Mouse (Mus musculus) forebrain, postnatal 0 days (tissue): Measurements from ENCODE around the gene Olr1. TPM values are rescaled to one million over a fixed set of nuclear protein-coding genes. Genes with fewer than 3 reads are reported as not detected.

ENCODE experiments used
- ATAC-seq: fragments of 200-750 bp; cut with Nextera tagmentation; 2 replicates; pipeline ENCODE4 v1.8.0; 2017; ENCODE audit warnings: mild to moderate bottlenecking, moderate library complexity
- DNase-seq: peaks from one replicate; pipeline ENCODE4 v3.0.0-alpha.2; 2015
- H3K27ac ChIP-seq: fragments of 300-500 bp; sonication (generic); 2 replicates; pipeline ENCODE4 v1.5.1; 2014; ENCODE audit warnings: low read depth, mild to moderate bottlenecking, antibody characterized with exemption, low read length, moderate library complexity, mixed read lengths
- H3K27me3 ChIP-seq: fragments of 300-500 bp; sonication (generic); 2 replicates; pipeline ENCODE4 v1.6.1; 2014; ENCODE audit warnings: mild to moderate bottlenecking, low read length, mixed read lengths; ENCODE audit not compliant: insufficient read depth
- H3K36me3 ChIP-seq: fragments of 300-500 bp; sonication (generic); 2 replicates; pipeline ENCODE4 v1.6.1; 2014; ENCODE audit warnings: mild to moderate bottlenecking, moderate library complexity; ENCODE audit not compliant: insufficient read depth
- H3K4me1 ChIP-seq: fragments of 300-500 bp; sonication (generic); 2 replicates; pipeline ENCODE4 v1.6.1; 2014; ENCODE audit warnings: antibody characterized with exemption; ENCODE audit not compliant: insufficient read depth
- H3K4me2 ChIP-seq: fragments of 300-500 bp; sonication (generic); 2 replicates; pipeline ENCODE4 v1.6.1; 2014; ENCODE audit warnings: low read depth, mild to moderate bottlenecking, moderate library complexity
- H3K4me3 ChIP-seq: fragments of 300-500 bp; sonication (generic); 2 replicates; pipeline ENCODE4 v1.5.1; 2014; ENCODE audit warnings: low read depth, low read length, mixed read lengths
- H3K9ac ChIP-seq: fragments of 300-500 bp; sonication (generic); 2 replicates; pipeline ENCODE4 v1.6.1; 2014; ENCODE audit warnings: mild to moderate bottlenecking
- H3K9me3 ChIP-seq: fragments of 300-500 bp; sonication (generic); 2 replicates; pipeline ENCODE4 v1.6.1; 2016; ENCODE audit warnings: low read length
- CTCF ChIP-seq: sonication (generic); IDR thresholded peaks from 2 replicates; pipeline ENCODE4 v1.5.1; 2016; ENCODE audit warnings: antibody characterized with exemption, control low read depth, low read depth
- WGBS: fragments of 180-500 bp; shearing (Covaris S2); extraction: QIAGEN DNeasy Blood & Tissue Kit; methylation state at CpG from one replicate; pipeline ENCODE4 v1.1.7; 2014; 5-methylcytosine and 5-hydroxymethylcytosine counted together
- polyA plus RNA-seq: library from polyadenylated mRNA; unstranded; fragments of >200 nt; fragmentation: Nextera tagmentation; extraction: Ambion mirVana; gene quantifications from 2 replicates; pipeline ENCODE4 v1.2.1, GENCODE M21; 2015
- total RNA-seq: library from RNA; depleted of rRNA; stranded (reverse); fragments of >200 nt; gene quantifications from 2 replicates; pipeline ENCODE4 v1.2.3, GENCODE M21; 2014; rRNA removed

The Olr1 gene
- total and polyA plus RNA-seq, 2 experiments from 2014 or later, result 0.10 TPM; not detected in 1

GRCm38 (mm10) chr6:129436025-129436424 lies 70.9 kb downstream of the Olr1 start:
- Histone ChIP-seq H3K9me3 (no peaks in the 10 kb centered on the region), H3K9ac (no peak overlapping the region), H3K4me2 (no peak overlapping the region), H3K27me3 (no peaks in the 10 kb centered on the region), H3K36me3 (no peaks in the 10 kb centered on the region), H3K4me3 (no peak overlapping the region), H3K4me1 (no peaks in the 10 kb centered on the region), H3K27ac (no peak overlapping the region)
- DNase-seq (no peak), ATAC-seq (no peak)
- no peak for TF ChIP-seq CTCF
- 84% methylated on average over 3 of the region's 3 CpGs for WGBS

Other genes starting within 250 kb of the Olr1 start
- gene Cd69, start 231.7 kb downstream of the Olr1 start, total RNA-seq, result not detected in 2 replicates
- 0.13 TPM in 1 of 2 replicates, not detected in the other for gene Cd69, start 231.7 kb downstream of the Olr1 start, polyA plus RNA-seq
- not detected in 2 replicates for gene 4922502D21Rik, start 175.4 kb downstream of the Olr1 start, total RNA-seq
- gene 4922502D21Rik, start 175.4 kb downstream of the Olr1 start, polyA plus RNA-seq, result not detected in 2 replicates
- gene Clec12a, start 164.5 kb downstream of the Olr1 start, total RNA-seq, result 0.15 and 2.7 TPM in 2 replicates
- 0.12 and 0.23 TPM in 2 replicates for gene Clec12a, start 164.5 kb downstream of the Olr1 start, polyA plus RNA-seq
- not detected in 2 replicates for gene Clec12b, start 121.3 kb downstream of the Olr1 start, total RNA-seq
- 0.16 and 0.18 TPM in 2 replicates for gene Clec12b, start 121.3 kb downstream of the Olr1 start, polyA plus RNA-seq
- 2.0 TPM in 1 of 2 replicates, not detected in the other for gene Clec1b, start 109.9 kb downstream of the Olr1 start, total RNA-seq
- gene Clec1b, start 109.9 kb downstream of the Olr1 start, polyA plus RNA-seq, result 0.49 and 0.56 TPM in 2 replicates
- gene Clec9a, start 98.3 kb downstream of the Olr1 start, total RNA-seq, result 0.10 TPM in 1 of 2 replicates, not detected in the other
- not detected in 2 replicates for gene Clec9a, start 98.3 kb downstream of the Olr1 start, polyA plus RNA-seq
- 1.1 and 1.4 TPM in 2 replicates for gene Clec1a, start 55.2 kb downstream of the Olr1 start, total RNA-seq
- 0.74 and 0.97 TPM in 2 replicates for gene Clec1a, start 55.2 kb downstream of the Olr1 start, polyA plus RNA-seq
- gene Tmem52b, start 5.4 kb upstream of the Olr1 start, total RNA-seq, result not detected in 2 replicates
- gene Tmem52b, start 5.4 kb upstream of the Olr1 start, polyA plus RNA-seq, result not detected in 2 replicates
- 275 and 288 TPM in 2 replicates for gene Gabarapl1, start 26.0 kb upstream of the Olr1 start, total RNA-seq
- 243 and 276 TPM in 2 replicates for gene Gabarapl1, start 26.0 kb upstream of the Olr1 start, polyA plus RNA-seq
- not detected in 2 replicates for gene Klre1, start 70.7 kb upstream of the Olr1 start, total RNA-seq
- 0.18 TPM in 1 of 2 replicates, not detected in the other for gene Klre1, start 70.7 kb upstream of the Olr1 start, polyA plus RNA-seq
- gene Klrd1, start 84.6 kb upstream of the Olr1 start, total RNA-seq, result not detected in 2 replicates
- not detected in 2 replicates for gene Klrd1, start 84.6 kb upstream of the Olr1 start, polyA plus RNA-seq
- gene Klrk1, start 116.7 kb upstream of the Olr1 start, total RNA-seq, result not detected in 2 replicates
- gene Klrk1, start 116.7 kb upstream of the Olr1 start, polyA plus RNA-seq, result not detected in 2 replicates
- not detected in 2 replicates for gene Klrc3, start 136.2 kb upstream of the Olr1 start, total RNA-seq
- not detected in 2 replicates for gene Klrc3, start 136.2 kb upstream of the Olr1 start, polyA plus RNA-seq
- not detected in 2 replicates for gene Klrc2, start 153.5 kb upstream of the Olr1 start, total RNA-seq
- not detected in 2 replicates for gene Klrc2, start 153.5 kb upstream of the Olr1 start, polyA plus RNA-seq
- gene Klrc1, start 171.8 kb upstream of the Olr1 start, total RNA-seq, result not detected in 2 replicates
- gene Klrc1, start 171.8 kb upstream of the Olr1 start, polyA plus RNA-seq, result 0.14 TPM in 1 of 2 replicates, not detected in the other
- not detected in 2 replicates for gene Klri1, start 210.0 kb upstream of the Olr1 start, total RNA-seq
- not detected in 2 replicates for gene Klri1, start 210.0 kb upstream of the Olr1 start, polyA plus RNA-seq
- gene Klri2, start 233.3 kb upstream of the Olr1 start, total RNA-seq, result 0.08 TPM in 1 of 2 replicates, not detected in the other
- gene Klri2, start 233.3 kb upstream of the Olr1 start, polyA plus RNA-seq, result 0.10 TPM in 1 of 2 replicates, not detected in the other